Comparison of ENCODE assay signal across 8 mouse cellular contexts in genomic region chr7:28301616-28302433, GRCm38 (mm10). TPM values are rescaled to one million over a fixed set of nuclear protein-coding genes. Genes with fewer than 3 reads are reported as not detected.
DNase-seq lines count a peak whose midpoint lies in the region; ATAC-seq and TF ChIP-seq lines count a peak whose summit lies in the region.

Gene Dll3, minus strand, starts transcription at chr7:28302238.

- H3K4me1 ChIP-seq in heart, embryonic 12.5 days (replicated peaks), result peaks cover 16% of the 10 kb centered on the region; the same call in 1 of the 2 replicates
- H3K4me1 ChIP-seq in kidney, embryonic 16.5 days (ENCODE audit: insufficient read depth, low read length), result peaks cover 17% of the 10 kb centered on the region
- H3K4me1 ChIP-seq in lung, embryonic 15.5 days, result peaks cover 9% of the 10 kb centered on the region; the same call in 1 of the 2 replicates
- H3K4me1 ChIP-seq in olfactory bulb, adult 2 months (ENCODE audit: control insufficient read depth, insufficient read depth, low read length), result peaks cover 7% of the 10 kb centered on the region; the same call in 1 of the 2 replicates

- H3K36me3 ChIP-seq in heart, embryonic 12.5 days, result peaks cover 22% of the 10 kb centered on the region
- H3K36me3 ChIP-seq in kidney, embryonic 16.5 days (ENCODE audit: insufficient read depth, low read length), result peaks cover 21% of the 10 kb centered on the region
- peaks cover 19% of the 10 kb centered on the region for H3K36me3 ChIP-seq in lung, embryonic 15.5 days

- peaks cover 67% of the 10 kb centered on the region for H3K27me3 ChIP-seq in heart, embryonic 12.5 days (replicated peaks)
- H3K27me3 ChIP-seq in kidney, embryonic 16.5 days (ENCODE audit: insufficient read depth, low read length), result peaks cover 44% of the 10 kb centered on the region
- H3K27me3 ChIP-seq in lung, embryonic 15.5 days, result peaks cover 52% of the 10 kb centered on the region

- H3K4me3 ChIP-seq in heart, embryonic 12.5 days, result peak within 1 kb of the TSS; percentile 34
- peak within 1 kb of the TSS; percentile 26 for H3K4me3 ChIP-seq in kidney, embryonic 16.5 days (ENCODE audit: low read length)
- H3K4me3 ChIP-seq in lung, embryonic 15.5 days, result peak within 1 kb of the TSS; percentile 19
- H3K4me3 ChIP-seq in olfactory bulb, adult 2 months (ENCODE audit: insufficient read depth, low read depth, low read length), result 0 out of 2 replicates have a peak within 1 kb of the TSS, but pooled peaks have one; percentile 13

- peak within 1 kb of the TSS; percentile 16; the same call in 1 of the 2 replicates for H3K9ac ChIP-seq in heart, embryonic 12.5 days
- H3K9ac ChIP-seq in kidney, embryonic 16.5 days (replicated peaks; ENCODE audit: low read length), result 0 out of 2 replicates have a peak within 1 kb of the TSS, but pooled peaks have one; percentile 22
- 0 out of 2 replicates have a peak within 1 kb of the TSS, but pooled peaks have one; percentile 9 for H3K9ac ChIP-seq in lung, embryonic 15.5 days

- H3K27ac ChIP-seq in heart, embryonic 12.5 days (ENCODE audit: poor library complexity, severe bottlenecking), result no peak within 1 kb of the TSS
- no peak within 1 kb of the TSS for H3K27ac ChIP-seq in kidney, embryonic 16.5 days (ENCODE audit: low read length)
- no peak within 1 kb of the TSS for H3K27ac ChIP-seq in lung, embryonic 15.5 days
- no peak within 1 kb of the TSS for H3K27ac ChIP-seq in olfactory bulb, adult 2 months (ENCODE audit: insufficient read depth, low read depth, low read length)

- peak; percentile 43 for DNase-seq in urinary bladder, postnatal 14 days (ENCODE audit: low spot score)
- no peak for DNase-seq in urinary bladder, adult 18-20 months (ENCODE audit: low spot score in 2 of 2)
- peak; percentile 80 for DNase-seq in embryo, embryonic 10 days (ENCODE audit: low spot score)

- peak within 1 kb of the TSS; percentile 68 for H3K4me2 ChIP-seq in heart, embryonic 12.5 days
- peak within 1 kb of the TSS; percentile 54 for H3K4me2 ChIP-seq in kidney, embryonic 16.5 days (replicated peaks; ENCODE audit: low read depth, low read length)
- H3K4me2 ChIP-seq in lung, embryonic 15.5 days, result peak within 1 kb of the TSS; percentile 55

- peak; percentile 35; the same call in 1 of the 2 replicates for TF ChIP-seq CTCF in olfactory bulb, adult 2 months (IDR thresholded peaks at IDR 0.05; ENCODE audit: insufficient read depth, low read depth, low read length)

- no peaks in the 10 kb centered on the region for H3K9me3 ChIP-seq in heart, embryonic 12.5 days (replicated peaks)
- H3K9me3 ChIP-seq in kidney, embryonic 16.5 days (ENCODE audit: low read length), result no peaks in the 10 kb centered on the region
- H3K9me3 ChIP-seq in lung, embryonic 15.5 days, result no peaks in the 10 kb centered on the region

- ATAC-seq in heart, embryonic 12.5 days (ENCODE audit: insufficient number of reproducible peaks, low FRiP score), result 0 out of 2 replicates have a peak, but pooled peaks have one; percentile 61
- ATAC-seq in kidney, embryonic 16.5 days (ENCODE audit: low FRiP score, low TSS enrichment), result peak; percentile 46; the same call in 1 of the 2 replicates
- ATAC-seq in lung, embryonic 15.5 days (ENCODE audit: borderline replicate concordance, extremely low read depth, low FRiP score, low TSS enrichment), result peak; percentile 53; the same call in 1 of the 2 replicates
- no peak for ATAC-seq in monocyte, adult 5-6 weeks (replicated peaks; ENCODE audit: insufficient number of reproducible peaks, low FRiP score, low TSS enrichment, poor library complexity, severe bottlenecking)

- WGBS in heart, embryonic 12.5 days, result under 1% methylated on average over 30 of the region's 30 CpGs
- WGBS in kidney, embryonic 16.5 days, result 1% methylated on average over 30 of the region's 30 CpGs
- 2% methylated on average over 30 of the region's 30 CpGs for WGBS in lung, embryonic 15.5 days
- 4% methylated on average over 30 of the region's 30 CpGs for WGBS in olfactory bulb, adult 2 months

- no peak for TF ChIP-seq POLR2A in olfactory bulb, adult 2 months (IDR thresholded peaks at IDR 0.05; ENCODE audit: insufficient read depth, low read depth, low read length)

RNA-seq across cellular contexts. Expression of gene Dll3, which starts in this region (rescaled TPM):
- 0.26 TPM in 1 of 2 replicates, not detected in the other for polyA plus RNA-seq in heart, embryonic 12.5 days (2016; fragmentation: Nextera tagmentation; extraction: Ambion mirVana)
- polyA plus RNA-seq in kidney, embryonic 16.5 days (2015; fragmentation: Nextera tagmentation; extraction: Ambion mirVana), result 0.50 and 0.68 TPM in 2 replicates
- polyA plus RNA-seq in lung, embryonic 15.5 days (2015; fragmentation: Nextera tagmentation; extraction: Ambion mirVana), result 0.75 and 0.94 TPM in 2 replicates
- not detected in 2 replicates for polyA plus RNA-seq in olfactory bulb, adult 2 months (2012; ENCODE audit: insufficient read depth, insufficient read length, low replicate concordance, missing spikeins)
- not detected in 3 replicates for total RNA-seq in monocyte, adult 5-6 weeks (2017)

Comparison
In these comparisons a context has a peak if more than half of its experiments do, and no peak if none do; other contexts are left out.
1. DNase-seq: peak in urinary bladder, postnatal 14 days (single experiment) and embryo, embryonic 10 days (single experiment); none in urinary bladder, adult 18-20 months (0 of 2).
2. Peak in ATAC-seq, H3K4me3 ChIP-seq, H3K9ac ChIP-seq and H3K4me2 ChIP-seq in heart, embryonic 12.5 days; RNA of the gene not detected or under 1 TPM.
3. Peak in ATAC-seq, H3K4me3 ChIP-seq, H3K9ac ChIP-seq and H3K4me2 ChIP-seq in kidney, embryonic 16.5 days; RNA of the gene not detected or under 1 TPM.
4. Peak in ATAC-seq, H3K4me3 ChIP-seq, H3K9ac ChIP-seq and H3K4me2 ChIP-seq in lung, embryonic 15.5 days; RNA of the gene not detected or under 1 TPM.
5. Peak in every context shown above with its lines, with median percentiles within 50 percentile points of each other: H3K4me2 ChIP-seq, H3K4me3 ChIP-seq and H3K9ac ChIP-seq.